Mouse (Mus musculus) left cerebral cortex, adult 9 months (tissue): ENCODE measurements at regions not wholly inside any gene's neighbourhood (a gene's known extent, or its start where the extent isn't known, plus 50 kb on each side); places are given as distances from the start of the nearest gene placed in this dataset.

Experiments used
- DNase-seq, 2 experiments: peaks; one replicate each; pipeline ENCODE4 v3.0.0; 2022; ENCODE audit warnings: low spot score in 2 of 2

GRCm38 (mm10) chr2:12033518-12034322 lies 256.0 kb downstream of the Ankrd16 start:
- no peak for DNase-seq

- DNase-seq = no peak
Observed at GRCm38 (mm10) chr2:12034323-12034585, 256.6 kb downstream of the Ankrd16 start.

- DNase-seq = peak in 1 of 2 experiments; percentile 42
Observed at GRCm38 (mm10) chr2:12049386-12049785, 252.3 kb downstream of the Itga8 start.

- peak in 1 of 2 experiments; percentile 29 for DNase-seq
Observed at GRCm38 (mm10) chr2:12049972-12050371, 251.8 kb downstream of the Itga8 start.

GRCm38 (mm10) chr2:12053404-12054164 lies 248.1 kb downstream of the Itga8 start:
- DNase-seq = peak in 1 of 2 experiments; percentile 20

GRCm38 (mm10) chr2:12054165-12054500 lies 247.6 kb downstream of the Itga8 start:
- no peak for DNase-seq
